Mouse (Mus musculus) heart, adult 2 months (tissue): ENCODE results near the gene Dydc2.

Source experiments
- CTCF ChIP-seq: fragments of 200-600 bp; IDR thresholded peaks from 2 replicates; pipeline ENCODE4 v1.8.1; 2022; ENCODE audit warnings: antibody characterized with exemption, mild to moderate bottlenecking, moderate library complexity
- EP300 ChIP-seq: fragments of 200-500 bp; IDR thresholded peaks from 2 replicates; pipeline ENCODE4 v1.6.1; 2011; ENCODE audit warnings: low read depth, low read length, control low read depth; ENCODE audit not compliant: insufficient read depth

DNA sequence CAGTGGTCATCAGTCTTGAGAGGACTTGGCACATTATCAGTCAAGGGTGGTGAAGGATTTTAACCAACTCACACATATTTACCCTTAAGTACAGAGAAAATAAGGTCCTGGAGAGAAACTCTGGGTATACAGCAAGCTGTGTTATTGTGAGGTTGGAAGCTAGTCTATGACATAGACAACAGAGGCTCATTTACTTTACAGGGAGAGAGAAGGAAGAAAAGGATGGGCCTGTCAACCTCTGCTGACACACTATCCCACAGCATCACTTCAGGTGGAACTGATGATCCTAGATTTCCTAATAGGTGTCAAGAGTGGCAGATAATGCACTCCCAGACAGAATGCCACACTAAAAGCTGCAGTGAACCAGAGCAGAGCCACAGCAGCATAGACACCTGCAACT, at the start of gene Dydc2:
- TF ChIP-seq CTCF (no peak), EP300 (no peak)
